Mouse (Mus musculus) small intestine, adult 2 months (tissue): ENCODE results near the gene Apba1.

Source experiments
- CTCF ChIP-seq: fragments of 200-500 bp; IDR thresholded peaks from 2 replicates; pipeline ENCODE4 v1.5.1; 2012; ENCODE audit warnings: low read depth, mild to moderate bottlenecking, control low read depth, inconsistent platforms, low read length, moderate library complexity, mixed read lengths; ENCODE audit not compliant: insufficient replicate concordance, insufficient read length; ENCODE audit errors: extremely low read depth
- POLR2A ChIP-seq: fragments of 200-500 bp; IDR thresholded peaks from 2 replicates; pipeline ENCODE4 v1.6.1; 2012; ENCODE audit warnings: low read depth, mild to moderate bottlenecking, control low read depth, inconsistent platforms, low read length, moderate library complexity

GRCm38 (mm10) chr19:23780105-23780504 lies 21.4 kb downstream of the Apba1 start:
- no peak for TF ChIP-seq CTCF
- no peak for TF ChIP-seq POLR2A
